In the genomic region with DNA sequence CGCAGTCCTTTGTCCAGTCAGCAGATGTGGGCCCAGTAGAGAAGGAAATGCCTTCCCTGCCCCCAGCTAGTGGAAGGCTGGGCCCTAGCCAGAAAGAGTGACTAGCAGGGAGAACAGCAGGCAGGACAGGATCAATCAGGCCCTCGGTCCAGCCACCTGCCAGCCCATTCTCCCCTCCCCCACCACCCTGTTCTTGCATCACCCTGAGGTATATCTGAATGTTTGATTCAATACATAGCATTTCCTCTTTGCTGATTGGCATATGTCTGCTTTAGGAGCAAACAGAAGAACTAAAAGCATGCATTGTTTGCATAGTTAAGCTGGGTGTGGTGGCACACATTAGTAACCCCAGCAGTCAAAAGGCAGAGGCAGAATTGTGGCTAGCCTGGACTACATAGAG, we compare ENCODE assay signal across 8 mouse cellular contexts. TPM values are rescaled to one million over a fixed set of nuclear protein-coding genes. Genes with fewer than 3 reads are reported as not detected.
DNase-seq lines count a peak whose midpoint lies in the region; ATAC-seq lines count a peak whose summit lies in the region.

No protein-coding gene starts in this region.

- peaks cover 48% of the 10 kb centered on the region for H3K4me1 ChIP-seq in embryonic facial prominence, embryonic 10.5 days

- ATAC-seq in megakaryocyte, adult 5-6 weeks (ENCODE audit: poor library complexity, severe bottlenecking): peak; percentile 40
- ATAC-seq in megakaryocyte-erythroid progenitor cell, adult 5-6 weeks (replicated peaks; ENCODE audit: low FRiP score, low TSS enrichment, poor library complexity, severe bottlenecking): no peak

- H3K27me3 ChIP-seq in embryonic facial prominence, embryonic 10.5 days (replicated peaks; ENCODE audit: low read depth, poor library complexity, severe bottlenecking): no peaks in the 10 kb centered on the region

- peak overlapping the region; percentile 65 for H3K27ac ChIP-seq in embryonic facial prominence, embryonic 10.5 days (replicated peaks)

- no peak overlapping the region for H3K4me3 ChIP-seq in embryonic facial prominence, embryonic 10.5 days

- peak; percentile 27 for DNase-seq in kidney, adult 18-20 months
- DNase-seq in kidney, postnatal 4 days: no peak
- no peak for DNase-seq in embryonic facial prominence, embryonic 10.5 days (ENCODE audit: low spot score)
- DNase-seq in large intestine, adult 2 months (ENCODE audit: low read depth, low spot score): peak; percentile 61
- no peak for DNase-seq in spleen, postnatal 14 days (ENCODE audit: low spot score in 2 of 2)
- DNase-seq in gastrocnemius, adult 8-10 months (ENCODE audit: low spot score in 2 of 2): no peak

- H3K36me3 ChIP-seq in embryonic facial prominence, embryonic 10.5 days (replicated peaks): no peaks in the 10 kb centered on the region

- WGBS in embryonic facial prominence, embryonic 10.5 days: 38% methylated on average over 2 of the region's 2 CpGs
- 5% methylated on average over 2 of the region's 2 CpGs for WGBS in large intestine, adult 2 months

- H3K9me3 ChIP-seq in embryonic facial prominence, embryonic 10.5 days: no peaks in the 10 kb centered on the region

RNA-seq across cellular contexts. Expression of a gene that starts 32.9 kb away (rescaled TPM):
- polyA plus RNA-seq in embryonic facial prominence, embryonic 10.5 days (2016; fragmentation: Nextera tagmentation; extraction: Ambion mirVana): 7.1 and 7.6 TPM in 2 replicates
- polyA plus RNA-seq in large intestine, adult 2 months (2012; rRNA removed): 10.6 and 13.6 TPM in 2 replicates
- total RNA-seq in megakaryocyte, adult 5-6 weeks (2015): 3.0 and 3.3 TPM in 2 replicates
- 1.8 and 2.6 TPM in 2 replicates for total RNA-seq in megakaryocyte, adult 5-6 weeks (2017)
- total RNA-seq in megakaryocyte-erythroid progenitor cell, adult 5-6 weeks (2014; fragmentation: Nextera tagmentation): 1.4 and 2.4 TPM in 2 replicates
- 1.1 and 2.1 TPM in 2 replicates for total RNA-seq in megakaryocyte-erythroid progenitor cell, adult 5-6 weeks (2017)
- total RNA-seq in gastrocnemius, adult 8-10 months (2022): 1 to 10 TPM; 3.6 to 5.5 (median 3.6) TPM

Comparison
In these comparisons a context has a peak if more than half of its experiments do, and no peak if none do; other contexts are left out.
1. DNase-seq: peak in kidney, adult 18-20 months (single experiment) and large intestine, adult 2 months (single experiment); none in kidney, postnatal 4 days (0 of 2), embryonic facial prominence, embryonic 10.5 days (single experiment), spleen, postnatal 14 days (0 of 2) and gastrocnemius, adult 8-10 months (0 of 2).